Mouse (Mus musculus) ES-Bruce4 (cell line): ENCODE data around the gene Mylpf. TPM values are rescaled to one million over a fixed set of nuclear protein-coding genes. Genes with fewer than 3 reads are reported as not detected.
A peak's percentile ranks its signal among the peaks of the same experiment; 100 is the strongest.
"Not testable (repeated sequence)": the region's sequence is repeated elsewhere in the genome, so short reads cannot be mapped to it uniquely, and the experiment has no call there.

Experiments
- H3K27ac ChIP-seq: 2 replicates; pipeline ENCODE4 v1.5.1; 2012; ENCODE audit warnings: low read length, inconsistent platforms; ENCODE audit not compliant: insufficient read depth
- H3K27me3 ChIP-seq: 2 replicates; pipeline ENCODE4 v1.6.1; 2012; ENCODE audit warnings: mild to moderate bottlenecking, low read length, inconsistent platforms; ENCODE audit not compliant: control insufficient read depth, poor library complexity, insufficient read depth, severe bottlenecking
- H3K36me3 ChIP-seq: 2 replicates; pipeline ENCODE4 v1.6.1; 2012; ENCODE audit warnings: inconsistent platforms, mild to moderate bottlenecking, low read length, moderate library complexity; ENCODE audit not compliant: control insufficient read depth, poor library complexity, insufficient read depth, severe bottlenecking
- H3K4me1 ChIP-seq: one replicate; pipeline ENCODE4 v1.8.1; 2011; ENCODE audit warnings: low read length; ENCODE audit not compliant: control insufficient read depth, insufficient read depth
- H3K4me3 ChIP-seq: 2 replicates; pipeline ENCODE4 v1.5.1; 2011; ENCODE audit warnings: low read depth, mild to moderate bottlenecking, low read length
- H3K9ac ChIP-seq: 2 replicates; pipeline ENCODE4 v1.6.1; 2012; ENCODE audit warnings: low read depth, mild to moderate bottlenecking, inconsistent platforms; ENCODE audit not compliant: poor library complexity, severe bottlenecking
- H3K9me3 ChIP-seq: replicated peaks from 2 replicates; pipeline ENCODE4 v1.6.1; 2012; ENCODE audit warnings: mild to moderate bottlenecking, low read length, inconsistent platforms; ENCODE audit not compliant: control insufficient read depth, poor library complexity, insufficient read depth, severe bottlenecking
- CTCF ChIP-seq: IDR thresholded peaks from one replicate; pipeline ENCODE4 v1.8.1; 2011; ENCODE audit warnings: low read depth, low read length
- EP300 ChIP-seq: IDR thresholded peaks from 2 replicates; pipeline ENCODE4 v1.6.1; 2011; ENCODE audit warnings: low read depth, low read length; ENCODE audit not compliant: insufficient read depth
- POLR2A ChIP-seq: IDR thresholded peaks from one replicate; pipeline ENCODE4 v1.8.1; 2011; ENCODE audit warnings: low read length; ENCODE audit not compliant: insufficient read depth
- polyA plus RNA-seq: library from polyadenylated mRNA; stranded (reverse); fragments of >200 nt; gene quantifications from 2 replicates; pipeline ENCODE4 v1.2.4, GENCODE M21; 2011; ENCODE audit warnings: low read depth; ENCODE audit not compliant: missing spikeins, insufficient read depth, insufficient read length

The Mylpf gene
- polyA plus RNA-seq, 1 experiment, result 278 TPM

DNA sequence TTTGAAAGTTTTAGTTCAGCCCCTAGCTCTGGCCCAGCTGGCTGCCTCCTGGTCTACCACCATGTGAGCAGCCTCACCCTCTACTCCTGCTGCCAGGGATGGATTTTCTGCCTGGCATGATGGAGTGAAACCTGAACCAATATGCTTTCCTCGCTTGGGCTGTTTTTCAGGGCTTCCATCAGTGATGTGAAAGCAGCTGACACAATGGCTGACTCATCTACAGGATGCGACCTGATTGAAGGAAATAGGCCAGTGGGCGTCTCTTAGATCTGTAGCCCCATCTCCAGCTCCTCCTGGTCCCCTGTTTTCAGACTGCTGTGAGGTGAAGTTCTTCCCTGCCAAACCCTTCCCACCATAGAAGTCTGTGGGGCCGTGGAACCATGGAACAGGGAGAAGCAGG, 31.8 kb upstream of the Mylpf start:
- Histone ChIP-seq H3K4me1 (no peaks in the 10 kb centered on the region), H3K27ac (no peak overlapping the region), H3K36me3 (no peaks in the 10 kb centered on the region), H3K4me3 (no peak overlapping the region), H3K27me3 (no peaks in the 10 kb centered on the region), H3K9me3 (no peaks in the 10 kb centered on the region), H3K9ac (no peak overlapping the region)
- TF ChIP-seq POLR2A, result no peak
- TF ChIP-seq CTCF, result no peak
- TF ChIP-seq EP300, result no peak

DNA sequence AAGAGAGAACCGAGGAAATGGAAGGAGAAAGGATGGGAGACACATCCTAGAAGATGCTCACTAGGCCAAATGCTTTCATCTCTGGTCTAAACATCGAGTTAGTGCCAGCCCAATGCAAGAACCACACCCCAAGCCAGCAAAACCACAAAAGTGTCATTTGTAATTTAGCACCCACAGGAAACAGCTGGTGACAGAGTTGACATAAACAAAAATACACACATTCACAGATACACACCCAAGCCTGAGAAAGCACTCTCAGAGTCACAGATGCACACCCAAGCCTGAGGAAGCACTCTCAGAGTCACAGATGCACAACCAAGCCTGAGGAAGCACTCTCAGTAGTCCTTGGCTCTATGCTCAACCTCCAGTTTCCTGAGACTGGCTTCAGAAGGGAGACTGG, 27.9 kb upstream of the Mylpf start:
- H3K27me3 ChIP-seq, result no peaks in the 10 kb centered on the region
- H3K9me3 ChIP-seq, result no peaks in the 10 kb centered on the region
- H3K4me3 ChIP-seq, result no peak overlapping the region
- H3K4me1 ChIP-seq, result peaks cover 2% of the 10 kb centered on the region
- TF ChIP-seq EP300 (no peak), POLR2A (no peak), CTCF (no peak)
- H3K9ac ChIP-seq, result no peak overlapping the region
- no peaks in the 10 kb centered on the region for H3K36me3 ChIP-seq
- H3K27ac ChIP-seq, result no peak overlapping the region

- not testable (repeated sequence) for H3K9ac ChIP-seq, H3K27me3 ChIP-seq, H3K4me3 ChIP-seq, H3K9me3 ChIP-seq, H3K36me3 ChIP-seq, H3K4me1 ChIP-seq, H3K27ac ChIP-seq
- TF ChIP-seq CTCF, result peak; percentile 13
Measured at GRCm38 (mm10) chr7:127181724-127182123, 27.0 kb upstream of the Mylpf start.

GRCm38 (mm10) chr7:127183345-127183744, 25.3 kb upstream of the Mylpf start:
- Histone ChIP-seq H3K27ac (no peak overlapping the region), H3K4me3 (no peak overlapping the region), H3K27me3 (no peaks in the 10 kb centered on the region), H3K4me1 (peaks cover 2% of the 10 kb centered on the region), H3K36me3 (no peaks in the 10 kb centered on the region), H3K9ac (no peak overlapping the region), H3K9me3 (no peaks in the 10 kb centered on the region)
- TF ChIP-seq POLR2A, result no peak
- TF ChIP-seq CTCF, result no peak
- TF ChIP-seq EP300, result no peak

DNA sequence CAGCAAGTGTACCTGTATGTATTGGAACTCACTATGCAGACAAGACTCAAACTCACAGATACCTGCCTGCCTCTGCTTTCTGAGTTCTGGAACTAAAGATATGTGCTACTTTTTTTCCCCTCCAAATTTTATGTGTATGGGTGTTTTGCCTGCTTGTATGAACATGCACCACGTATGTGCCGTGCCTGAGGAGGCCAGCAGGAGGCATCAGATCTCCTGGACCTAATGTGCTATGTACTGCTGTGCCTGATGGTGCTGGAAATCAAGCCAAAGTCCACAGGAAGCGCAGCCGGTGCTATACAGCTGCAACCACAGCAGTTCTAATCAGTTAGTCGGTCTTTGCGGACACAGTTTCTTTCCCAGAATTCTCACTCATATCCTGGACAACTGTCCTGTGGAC, 24.9 kb upstream of the Mylpf start:
- H3K9me3 ChIP-seq, result no peaks in the 10 kb centered on the region
- H3K36me3 ChIP-seq, result no peaks in the 10 kb centered on the region
- H3K27ac ChIP-seq, result no peak overlapping the region
- no peak for TF ChIP-seq POLR2A
- peak; percentile 79 for TF ChIP-seq CTCF
- TF ChIP-seq EP300, result peak; percentile 52; the same call in 1 of the 2 replicates
- H3K4me1 ChIP-seq, result peaks cover 2% of the 10 kb centered on the region
- H3K9ac ChIP-seq, result no peak overlapping the region
- H3K4me3 ChIP-seq, result no peak overlapping the region
- no peaks in the 10 kb centered on the region for H3K27me3 ChIP-seq

- TF ChIP-seq CTCF, result no peak
- no peak for TF ChIP-seq POLR2A
- no peak for TF ChIP-seq EP300
- peaks cover 2% of the 10 kb centered on the region for H3K4me1 ChIP-seq
- no peaks in the 10 kb centered on the region for H3K36me3 ChIP-seq
- no peaks in the 10 kb centered on the region for H3K27me3 ChIP-seq
- no peak overlapping the region for H3K27ac ChIP-seq
- H3K9me3 ChIP-seq, result no peaks in the 10 kb centered on the region
- no peak overlapping the region for H3K4me3 ChIP-seq
- no peak overlapping the region for H3K9ac ChIP-seq
Measured at GRCm38 (mm10) chr7:127184720-127185119, 24.0 kb upstream of the Mylpf start.

DNA sequence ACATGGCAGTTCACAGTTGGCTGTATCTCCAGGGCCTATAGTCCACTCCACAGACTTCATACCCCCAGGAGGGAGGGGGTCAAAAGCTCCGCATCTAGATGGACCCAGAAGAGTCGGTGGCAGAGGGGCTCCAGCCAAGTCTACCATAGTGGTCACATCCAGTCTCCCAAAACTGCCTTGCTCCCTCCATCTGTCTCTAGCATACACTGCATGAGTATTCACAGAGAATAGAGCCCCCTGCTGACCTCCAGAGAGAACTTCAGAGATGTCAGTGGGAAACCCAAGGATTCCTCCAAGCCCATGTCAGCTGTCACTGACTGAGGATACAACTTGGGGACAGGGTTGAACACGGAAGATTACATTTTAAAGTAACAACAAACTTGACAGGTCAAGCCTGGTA, 23.1 kb upstream of the Mylpf start:
- no peak overlapping the region for H3K4me3 ChIP-seq
- peaks cover 2% of the 10 kb centered on the region for H3K4me1 ChIP-seq
- TF ChIP-seq POLR2A (no peak), EP300 (no peak), CTCF (peak; percentile 16)
- no peak overlapping the region for H3K9ac ChIP-seq
- no peak overlapping the region for H3K27ac ChIP-seq
- no peaks in the 10 kb centered on the region for H3K27me3 ChIP-seq
- H3K9me3 ChIP-seq, result no peaks in the 10 kb centered on the region
- no peaks in the 10 kb centered on the region for H3K36me3 ChIP-seq
